Mouse (Mus musculus) hindbrain, embryonic 16.5 days (tissue): Measurements from ENCODE around the gene Dhrs4. TPM values are rescaled to one million over a fixed set of nuclear protein-coding genes. Genes with fewer than 3 reads are reported as not detected.
A peak's percentile ranks its signal among the peaks of the same experiment; 100 is the strongest.

ENCODE experiments used
- ATAC-seq: fragments of 200-750 bp; cut with Nextera tagmentation; 2 replicates; pipeline ENCODE4 v1.8.0; 2017; ENCODE audit warnings: moderate TSS enrichment, moderate library complexity
- H3K27ac ChIP-seq: fragments of 300-500 bp; sonication (generic); 2 replicates; pipeline ENCODE4 v1.5.1; 2014; ENCODE audit warnings: low read depth, mild to moderate bottlenecking, control low read depth, low read length, moderate library complexity
- H3K27me3 ChIP-seq: fragments of 300-500 bp; sonication (generic); replicated peaks from 2 replicates; pipeline ENCODE4 v1.6.1; 2014; ENCODE audit warnings: low read length; ENCODE audit not compliant: control insufficient read depth, insufficient read depth
- H3K36me3 ChIP-seq: fragments of 300-500 bp; sonication (generic); 2 replicates; pipeline ENCODE4 v1.6.1; 2014; ENCODE audit warnings: mild to moderate bottlenecking, low read length, moderate library complexity, mixed read lengths; ENCODE audit not compliant: control insufficient read depth, insufficient read depth
- H3K4me1 ChIP-seq: fragments of 300-500 bp; sonication (generic); 2 replicates; pipeline ENCODE4 v1.6.1; 2014; ENCODE audit warnings: low read depth, low read length; ENCODE audit not compliant: control insufficient read depth, insufficient read depth
- H3K4me2 ChIP-seq: fragments of 300-500 bp; sonication (generic); 2 replicates; pipeline ENCODE4 v1.6.1; 2014; ENCODE audit warnings: mild to moderate bottlenecking, low read length, control low read depth, moderate library complexity
- H3K4me3 ChIP-seq: fragments of 300-500 bp; sonication (generic); 2 replicates; pipeline ENCODE4 v1.5.1; 2014; ENCODE audit warnings: mild to moderate bottlenecking, low read length, control low read depth, moderate library complexity
- H3K9ac ChIP-seq: fragments of 300-500 bp; sonication (generic); 2 replicates; pipeline ENCODE4 v1.6.1; 2014; ENCODE audit warnings: low read depth, mild to moderate bottlenecking, control low read depth, low read length, moderate library complexity
- H3K9me3 ChIP-seq: fragments of 300-500 bp; sonication (generic); 2 replicates; pipeline ENCODE4 v1.6.1; 2014; ENCODE audit warnings: mild to moderate bottlenecking, low read length, moderate library complexity; ENCODE audit not compliant: control insufficient read depth
- WGBS: fragments of 180-500 bp; shearing (Covaris S2); extraction: QIAGEN DNeasy Blood & Tissue Kit; methylation state at CpG from one replicate; pipeline ENCODE4 v1.1.7; 2014; 5-methylcytosine and 5-hydroxymethylcytosine counted together
- polyA plus RNA-seq: library from polyadenylated mRNA; unstranded; fragments of >200 nt; fragmentation: Nextera tagmentation; extraction: Ambion mirVana; gene quantifications from 2 replicates; pipeline ENCODE4 v1.2.1, GENCODE M21; 2015

Gene Dhrs4
- polyA plus RNA-seq, 1 experiment from 2014 or later: 29.5 TPM

DNA sequence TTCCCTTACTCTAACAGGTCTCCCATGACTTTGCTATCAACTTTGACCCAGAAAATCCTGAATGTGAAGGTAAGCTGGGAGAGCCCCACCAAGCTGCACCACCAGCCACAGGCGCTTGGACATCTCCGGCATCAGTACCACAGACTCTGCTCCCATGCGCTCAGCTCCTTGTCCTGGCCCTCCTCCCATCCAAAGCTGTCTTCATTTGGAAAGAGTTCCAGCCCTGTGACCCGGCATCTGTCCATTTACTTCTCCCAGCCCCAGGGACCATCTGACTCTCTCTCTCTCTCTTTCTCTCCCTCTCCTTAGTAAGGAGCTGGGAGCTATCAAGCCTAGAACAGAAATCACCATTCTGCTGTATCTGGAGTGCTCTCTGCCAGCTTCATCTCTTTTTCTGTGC is 37.3 kb downstream of the Dhrs4 start:
- no peaks in the 10 kb centered on the region for H3K27me3 ChIP-seq
- 88% methylated on average over 4 of the region's 4 CpGs for WGBS
- no peak for ATAC-seq
- no peak overlapping the region for H3K4me3 ChIP-seq
- H3K4me1 ChIP-seq: peaks cover 17% of the 10 kb centered on the region
- no peak overlapping the region for H3K9ac ChIP-seq
- H3K9me3 ChIP-seq: no peaks in the 10 kb centered on the region
- H3K36me3 ChIP-seq: no peaks in the 10 kb centered on the region
- H3K4me2 ChIP-seq: no peak overlapping the region
- no peak overlapping the region for H3K27ac ChIP-seq

DNA sequence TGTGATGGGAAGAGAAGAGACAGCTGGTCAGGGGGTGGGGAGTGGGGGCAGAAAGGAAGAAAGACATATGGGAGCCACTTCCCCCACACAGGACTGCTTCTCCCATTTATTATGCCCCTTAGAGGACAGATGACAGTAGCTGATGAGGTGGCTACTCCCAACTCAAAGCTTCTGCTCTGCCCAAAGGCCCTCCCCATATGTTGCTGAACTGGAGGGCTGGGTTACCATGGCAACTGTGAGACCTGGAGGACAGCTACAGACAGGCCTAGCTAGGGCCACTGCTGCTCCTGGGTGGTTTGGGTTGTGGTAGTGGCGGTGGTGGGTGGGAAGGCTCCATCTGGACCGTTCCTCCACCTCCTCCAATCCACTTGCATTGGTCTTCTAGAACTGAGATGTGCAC is 40.3 kb downstream of the Dhrs4 start:
- peak; percentile 76 for ATAC-seq
- no peak overlapping the region for H3K4me2 ChIP-seq
- H3K27ac ChIP-seq: no peak overlapping the region
- 36% methylated on average over 2 of the region's 2 CpGs for WGBS
- H3K27me3 ChIP-seq: 0 out of 2 replicates have a peak, but pooled peaks cover 3% of the 10 kb centered on the region
- no peaks in the 10 kb centered on the region for H3K9me3 ChIP-seq
- H3K4me3 ChIP-seq: no peak overlapping the region
- no peaks in the 10 kb centered on the region for H3K36me3 ChIP-seq
- no peak overlapping the region for H3K9ac ChIP-seq
- peaks cover 16% of the 10 kb centered on the region for H3K4me1 ChIP-seq

DNA sequence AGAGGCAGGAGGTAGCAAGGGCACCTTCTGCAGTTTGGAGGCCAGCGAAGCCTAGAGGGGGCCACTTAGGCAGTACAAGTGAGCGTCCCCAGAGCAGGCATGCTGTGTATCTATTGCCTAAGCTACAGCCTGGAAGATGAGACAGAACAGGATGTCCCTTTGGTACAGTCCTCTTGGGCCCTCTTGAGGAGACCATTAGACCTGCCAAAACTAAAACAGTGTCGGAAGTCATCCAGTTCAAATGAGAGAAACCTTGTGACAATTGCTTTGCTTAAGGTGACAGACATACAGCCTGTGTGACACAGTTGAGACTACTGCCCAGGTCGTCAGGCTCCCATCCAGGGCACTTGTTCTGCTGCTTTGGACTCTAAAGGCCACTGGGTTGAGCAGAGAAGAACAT is 41.0 kb downstream of the Dhrs4 start:
- H3K27me3 ChIP-seq: 0 out of 2 replicates have a peak, but pooled peaks cover 3% of the 10 kb centered on the region
- H3K27ac ChIP-seq: 0 out of 2 replicates have a peak overlapping the region, but pooled peaks have one; percentile 18
- ATAC-seq: no peak
- H3K9me3 ChIP-seq: no peaks in the 10 kb centered on the region
- no peaks in the 10 kb centered on the region for H3K36me3 ChIP-seq
- H3K4me1 ChIP-seq: peaks cover 16% of the 10 kb centered on the region
- H3K4me3 ChIP-seq: no peak overlapping the region
- no peak overlapping the region for H3K9ac ChIP-seq
- 50% methylated on average over 4 of the region's 4 CpGs for WGBS
- no peak overlapping the region; the same call in 1 of the 2 replicates for H3K4me2 ChIP-seq

DNA sequence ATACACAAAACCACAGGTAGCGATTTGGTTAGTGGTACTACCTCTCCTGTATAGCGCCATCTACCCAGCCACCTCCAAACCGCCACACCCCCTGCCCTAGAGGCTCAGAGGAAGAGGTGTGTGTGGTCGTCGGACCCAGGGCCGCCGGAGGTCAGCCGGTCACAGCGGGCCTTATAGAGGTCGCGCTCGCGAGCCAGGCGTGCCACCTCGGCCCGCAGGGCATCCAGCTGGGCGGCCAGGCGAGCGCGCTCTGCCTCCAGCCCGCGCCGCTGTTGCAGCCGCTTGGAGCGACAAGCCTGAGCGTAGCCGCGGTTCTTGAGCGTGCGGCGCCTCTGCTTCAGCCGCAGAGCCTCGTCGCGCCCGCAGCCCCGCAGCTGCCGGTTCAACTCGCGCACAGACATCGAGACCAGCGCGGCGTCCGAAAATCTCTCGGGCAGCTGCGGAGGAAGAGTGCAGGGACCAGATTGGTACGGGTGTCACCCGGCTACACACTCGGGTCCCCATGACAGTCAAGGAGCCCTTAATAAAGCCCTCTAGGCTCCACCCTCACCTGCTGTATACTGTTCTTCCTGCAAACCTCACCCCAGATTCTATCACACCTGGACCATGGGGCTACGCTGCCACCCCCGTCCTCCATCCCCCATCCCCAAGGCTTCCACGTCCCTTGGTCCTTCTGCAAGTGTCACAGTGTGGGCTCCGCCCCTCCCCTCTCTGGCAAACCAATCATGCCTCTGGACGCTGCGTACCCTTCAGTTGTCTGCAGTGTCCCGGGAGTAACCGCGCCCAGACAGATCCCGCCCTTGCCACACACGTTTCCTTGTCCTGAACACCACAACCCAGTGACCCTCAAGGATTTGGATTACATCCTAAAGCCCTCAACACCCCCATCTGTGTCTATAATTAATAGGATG is 42.1 kb downstream of the Dhrs4 start:
- peaks cover 16% of the 10 kb centered on the region for H3K4me1 ChIP-seq
- peak overlapping the region; percentile 93 for H3K4me2 ChIP-seq
- peak overlapping the region; percentile 86 for H3K27ac ChIP-seq
- 0 out of 2 replicates have a peak, but pooled peaks cover 3% of the 10 kb centered on the region for H3K27me3 ChIP-seq
- peak overlapping the region; percentile 51 for H3K4me3 ChIP-seq
- under 1% methylated on average over 61 of the region's 61 CpGs for WGBS
- peak; percentile 77 for ATAC-seq
- H3K36me3 ChIP-seq: no peaks in the 10 kb centered on the region
- H3K9me3 ChIP-seq: no peaks in the 10 kb centered on the region
- peak overlapping the region; percentile 72 for H3K9ac ChIP-seq

DNA sequence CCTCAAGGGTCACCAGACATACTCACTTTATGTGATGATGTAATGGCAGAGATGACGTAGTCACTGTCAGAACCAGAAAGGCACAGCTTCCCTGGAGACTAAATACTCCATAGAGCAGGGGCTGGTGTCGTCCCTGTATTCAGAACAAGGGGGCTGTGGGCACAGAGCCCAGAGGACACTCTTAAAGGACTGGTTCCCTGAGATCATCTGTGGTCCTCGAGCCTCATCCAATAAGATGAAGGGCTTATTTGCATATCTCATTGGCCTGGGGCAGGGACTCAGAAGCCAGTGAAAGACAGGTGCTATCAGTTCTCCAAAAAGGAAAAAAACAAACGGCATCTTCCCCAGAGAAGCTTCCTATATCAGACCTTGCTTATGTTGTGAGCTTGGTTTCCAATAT is 45.5 kb downstream of the Dhrs4 start:
- H3K9me3 ChIP-seq: no peaks in the 10 kb centered on the region
- H3K36me3 ChIP-seq: no peaks in the 10 kb centered on the region
- no peak for ATAC-seq
- WGBS: 41% methylated on average over 4 of the region's 4 CpGs
- H3K9ac ChIP-seq: no peak overlapping the region
- no peak overlapping the region for H3K27ac ChIP-seq
- H3K27me3 ChIP-seq: 0 out of 2 replicates have a peak, but pooled peaks cover 3% of the 10 kb centered on the region
- H3K4me1 ChIP-seq: peaks cover 13% of the 10 kb centered on the region
- H3K4me2 ChIP-seq: no peak overlapping the region
- no peak overlapping the region for H3K4me3 ChIP-seq

DNA sequence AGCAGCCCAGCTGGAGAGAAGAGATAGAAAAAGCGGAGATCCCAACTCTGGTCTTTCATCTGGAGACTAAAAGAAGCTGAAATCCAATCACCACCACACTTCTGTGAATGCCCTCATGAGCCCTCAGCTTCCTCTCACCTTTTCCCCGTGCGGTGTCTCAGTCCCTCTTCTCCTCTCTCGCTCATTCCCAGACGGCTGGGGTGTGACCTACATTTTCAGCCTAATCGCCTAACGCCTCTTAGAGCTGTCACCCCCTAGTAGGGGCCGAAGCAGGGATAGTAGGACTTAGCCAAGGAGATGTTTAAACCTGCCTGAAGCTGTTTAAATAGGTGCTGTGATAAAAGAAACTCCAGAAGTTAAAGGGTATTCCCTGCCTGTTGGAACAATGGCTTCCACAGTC is 46.2 kb downstream of the Dhrs4 start, which contains the start of gene Nrl:
Gene Nrl (minus strand): TSS at position 197 of the 400 bp plus-strand sequence.
- ATAC-seq: no peak
- Histone ChIP-seq H3K4me3 (no peak within 1 kb of the TSS), H3K9ac (no peak within 1 kb of the TSS), H3K9me3 (no peaks in the 10 kb centered on the region), H3K27me3 (0 out of 2 replicates have a peak, but pooled peaks cover 3% of the 10 kb centered on the region), H3K4me2 (no peak within 1 kb of the TSS), H3K4me1 (peaks cover 7% of the 10 kb centered on the region), H3K27ac (no peak within 1 kb of the TSS), H3K36me3 (no peaks in the 10 kb centered on the region)
- WGBS: 54% methylated on average over 8 of the region's 8 CpGs

DNA sequence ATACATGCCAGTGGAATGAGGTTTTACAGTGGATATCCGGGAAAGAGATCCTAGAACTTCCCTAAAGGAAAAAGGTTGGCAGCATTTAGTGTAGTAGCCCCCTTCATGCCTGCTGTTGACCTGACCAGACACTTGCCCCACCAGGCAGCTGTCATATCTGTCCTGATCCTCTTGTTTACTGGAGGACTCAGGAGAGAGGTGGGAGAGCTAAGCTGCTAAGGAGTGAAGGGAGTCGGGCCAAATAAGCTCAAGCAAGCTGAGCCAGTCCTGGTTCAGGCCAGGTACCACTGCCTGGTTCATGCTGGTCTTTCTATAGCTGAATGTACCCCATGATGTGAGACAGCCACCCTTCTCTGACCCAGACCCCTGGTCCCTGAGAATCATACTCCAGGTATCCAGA is 48.1 kb downstream of the Dhrs4 start:
- Histone ChIP-seq H3K9ac (no peak overlapping the region), H3K36me3 (no peaks in the 10 kb centered on the region), H3K4me3 (no peak overlapping the region), H3K4me2 (no peak overlapping the region), H3K9me3 (no peaks in the 10 kb centered on the region), H3K27me3 (0 out of 2 replicates have a peak, but pooled peaks cover 3% of the 10 kb centered on the region), H3K4me1 (no peaks in the 10 kb centered on the region), H3K27ac (no peak overlapping the region)
- 76% methylated on average over 2 of the region's 2 CpGs for WGBS
- no peak for ATAC-seq

DNA sequence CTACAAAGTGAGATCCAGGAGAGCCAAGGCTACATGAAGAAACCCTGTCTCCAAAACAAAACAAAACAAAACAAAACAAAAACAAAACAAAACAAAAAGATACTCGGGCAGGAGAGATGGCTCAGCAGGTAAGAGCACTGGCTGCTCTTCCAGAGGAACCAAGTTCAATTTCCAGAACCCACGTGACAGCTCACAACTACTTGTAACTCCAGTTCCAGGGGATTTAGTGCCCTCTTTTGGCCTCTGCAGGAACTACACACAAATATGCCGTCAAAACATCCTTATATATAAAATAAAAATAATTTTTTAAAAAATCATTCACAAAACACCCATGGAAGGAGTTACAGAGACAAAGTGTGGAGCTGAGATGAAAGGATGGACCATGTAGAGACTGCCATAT is 49.4 kb downstream of the Dhrs4 start:
- no peak overlapping the region for H3K4me3 ChIP-seq

DNA sequence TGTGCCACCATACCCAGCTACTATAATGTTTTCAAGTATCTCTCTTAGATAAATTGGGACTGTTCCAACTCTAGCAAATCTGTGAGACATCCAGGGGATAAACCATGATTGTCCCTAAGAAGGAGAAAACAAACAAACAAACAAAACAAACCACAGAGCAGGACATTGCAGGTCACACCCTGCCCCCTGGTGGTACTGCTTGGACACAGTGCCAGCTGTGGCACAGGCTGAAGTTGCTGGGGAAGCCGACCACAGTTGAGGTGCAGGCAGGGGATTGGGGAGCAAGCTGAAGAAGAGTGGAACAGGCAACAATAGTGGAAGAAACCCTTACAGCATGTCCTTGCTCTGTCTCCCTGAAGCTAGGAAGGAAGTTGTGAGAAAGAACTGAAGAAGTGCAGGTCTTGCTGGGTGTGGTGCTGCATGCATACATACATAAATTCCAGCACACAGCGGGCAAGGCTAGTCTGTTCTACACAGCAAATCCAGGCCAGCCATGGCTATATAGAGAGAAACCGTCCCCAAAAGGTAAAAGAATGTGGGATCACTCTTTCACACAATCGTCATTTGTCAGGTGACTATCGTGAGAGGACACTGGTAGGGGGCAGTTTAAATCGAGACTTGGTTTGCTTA is 57.7 kb downstream of the Dhrs4 start:
- Histone ChIP-seq H3K4me2 (no peak overlapping the region), H3K4me3 (no peak overlapping the region), H3K27ac (no peak overlapping the region), H3K9me3 (no peaks in the 10 kb centered on the region), H3K4me1 (peaks cover 6% of the 10 kb centered on the region), H3K9ac (no peak overlapping the region), H3K27me3 (no peaks in the 10 kb centered on the region), H3K36me3 (no peaks in the 10 kb centered on the region)
- no peak for ATAC-seq
- WGBS: 61% methylated on average over 6 of the region's 6 CpGs

More for the DNA sequence above, 49.4 kb downstream of the Dhrs4 start:
- H3K9ac ChIP-seq: no peak overlapping the region
- H3K36me3 ChIP-seq: no peaks in the 10 kb centered on the region
- no peak for ATAC-seq
- no peaks in the 10 kb centered on the region for H3K4me1 ChIP-seq
- H3K9me3 ChIP-seq: no peaks in the 10 kb centered on the region
- no peak overlapping the region for H3K4me2 ChIP-seq
- no peaks in the 10 kb centered on the region for H3K27me3 ChIP-seq
- H3K27ac ChIP-seq: no peak overlapping the region
- 20% methylated on average over 3 of the region's 3 CpGs for WGBS
